Mouse (Mus musculus) hematopoietic stem cell, adult 5-6 weeks (primary cell): ENCODE data around the gene Lbhd2. TPM values are rescaled to one million over a fixed set of nuclear protein-coding genes. Genes with fewer than 3 reads are reported as not detected.

Experiments used
- ATAC-seq, 2 experiments: fragments of 125-278 bp in 1 of 2; replicated peaks in 1 of 2; 2 replicates each; pipeline ENCODE4 v1.8.0; 2016 to 2017; ENCODE audit warnings: inconsistent platforms in 2 of 2, mild to moderate bottlenecking in 2 of 2, moderate number of reproducible peaks in 2 of 2, low read depth in 1 of 2, moderate TSS enrichment in 1 of 2; ENCODE audit not compliant: low FRiP score in 2 of 2, poor library complexity in 2 of 2, severe bottlenecking in 2 of 2, insufficient read depth in 1 of 2, low TSS enrichment in 1 of 2
- total RNA-seq: library from RNA; stranded (forward); fragments of 172-1452, 232-1000 nt; gene quantifications from 2 replicates; pipeline ENCODE4 v1.2.3, GENCODE M21; 2017

Lbhd2 gene
- total RNA-seq = not detected in 2 replicates

- ATAC-seq = peak in 1 of 2 experiments; percentile 30; a peak in 1 of 4 replicates
These were observed at the start of gene Lbhd2 for GRCm38 (mm10) chr12:111406622-111407021. TSS of gene Lbhd2 (plus strand) at chr12:111406809.

- ATAC-seq = no peak
These were observed 45.9 kb upstream of the Lbhd2 start for GRCm38 (mm10) chr12:111360671-111361070.

- no peak for ATAC-seq
These were observed 45.1 kb upstream of the Lbhd2 start for GRCm38 (mm10) chr12:111361319-111362098.

GRCm38 (mm10) chr12:111364234-111364633, 42.4 kb upstream of the Lbhd2 start:
- no peak for ATAC-seq

- ATAC-seq = no peak
These were observed 39.5 kb upstream of the Lbhd2 start for GRCm38 (mm10) chr12:111367065-111367464.

GRCm38 (mm10) chr12:111370249-111370648, 36.4 kb upstream of the Lbhd2 start:
- ATAC-seq = no peak

- ATAC-seq = no peak
These were observed 34.7 kb upstream of the Lbhd2 start for GRCm38 (mm10) chr12:111371905-111372304.

- no peak for ATAC-seq
These were observed 33.2 kb upstream of the Lbhd2 start for GRCm38 (mm10) chr12:111373411-111373810.

- ATAC-seq = no peak
These were observed 31.9 kb upstream of the Lbhd2 start for GRCm38 (mm10) chr12:111374727-111375126.

GRCm38 (mm10) chr12:111375559-111375958, 31.1 kb upstream of the Lbhd2 start:
- ATAC-seq = no peak

GRCm38 (mm10) chr12:111376053-111376452, 30.6 kb upstream of the Lbhd2 start:
- ATAC-seq = no peak; a peak in 1 of 4 replicates

- ATAC-seq = 0 out of 4 replicates have a peak, but pooled peaks of 1 of the 2 experiments have one; percentile 26
These were observed 29.7 kb upstream of the Lbhd2 start for GRCm38 (mm10) chr12:111376826-111377331.

GRCm38 (mm10) chr12:111377376-111377973, 29.1 kb upstream of the Lbhd2 start, which contains the start of gene Cdc42bpb:
TSS of gene Cdc42bpb (minus strand) at chr12:111377718.
- peak; percentile 44; a peak in 2 of 4 replicates for ATAC-seq

GRCm38 (mm10) chr12:111377986-111378490, 28.6 kb upstream of the Lbhd2 start:
- no peak for ATAC-seq

GRCm38 (mm10) chr12:111378812-111379211, 27.8 kb upstream of the Lbhd2 start:
- ATAC-seq = no peak

GRCm38 (mm10) chr12:111385883-111386641, 20.5 kb upstream of the Lbhd2 start:
- no peak for ATAC-seq

- peak in 1 of 2 experiments; percentile 68; a peak in 1 of 4 replicates for ATAC-seq
These were observed 19.9 kb upstream of the Lbhd2 start for GRCm38 (mm10) chr12:111386642-111387120.
